Mouse (Mus musculus): ENCODE measurements around the gene Dcbld1. TPM values are rescaled to one million over a fixed set of nuclear protein-coding genes. Genes with fewer than 3 reads are reported as not detected.
"Not testable (repeated sequence)": the region's sequence is repeated elsewhere in the genome, so short reads cannot be mapped to it uniquely, and the experiment has no call there.

Dcbld1 gene
- polyA plus RNA-seq, 1 experiment from 2014 or later, result 8.0 TPM

GRCm38 (mm10) chr10:52268879-52269278 lies 35.5 kb downstream of the Dcbld1 start:
- no peak overlapping the region for H3K4me3 ChIP-seq
- no peak overlapping the region for H3K9ac ChIP-seq
- no peaks in the 10 kb centered on the region for H3K9me3 ChIP-seq
- peaks cover 4% of the 10 kb centered on the region; the same call in 1 of the 2 replicates for H3K4me1 ChIP-seq
- H3K27ac ChIP-seq (replicated peaks), result no peak overlapping the region
- ATAC-seq (ENCODE audit: extremely low read depth, insufficient number of reproducible peaks, low FRiP score, low TSS enrichment), result no peak
- no peak overlapping the region for H3K4me2 ChIP-seq
- H3K27me3 ChIP-seq (replicated peaks), result no peaks in the 10 kb centered on the region
- WGBS, result 69% methylated on average over 5 of the region's 5 CpGs
- peaks cover 11% of the 10 kb centered on the region for H3K36me3 ChIP-seq

GRCm38 (mm10) chr10:52271385-52271784 lies 38.0 kb downstream of the Dcbld1 start:
- H3K27ac ChIP-seq (replicated peaks), result no peak overlapping the region
- 0 out of 2 replicates have a peak, but pooled peaks cover 3% of the 10 kb centered on the region for H3K36me3 ChIP-seq
- H3K9ac ChIP-seq, result no peak overlapping the region
- no peaks in the 10 kb centered on the region for H3K27me3 ChIP-seq (replicated peaks)
- no peaks in the 10 kb centered on the region for H3K9me3 ChIP-seq
- H3K4me3 ChIP-seq, result no peak overlapping the region
- no peak overlapping the region for H3K4me2 ChIP-seq
- 58% methylated on average over 5 of the region's 5 CpGs for WGBS
- no peak for ATAC-seq (ENCODE audit: extremely low read depth, insufficient number of reproducible peaks, low FRiP score, low TSS enrichment)
- H3K4me1 ChIP-seq, result peaks cover 19% of the 10 kb centered on the region

DNA sequence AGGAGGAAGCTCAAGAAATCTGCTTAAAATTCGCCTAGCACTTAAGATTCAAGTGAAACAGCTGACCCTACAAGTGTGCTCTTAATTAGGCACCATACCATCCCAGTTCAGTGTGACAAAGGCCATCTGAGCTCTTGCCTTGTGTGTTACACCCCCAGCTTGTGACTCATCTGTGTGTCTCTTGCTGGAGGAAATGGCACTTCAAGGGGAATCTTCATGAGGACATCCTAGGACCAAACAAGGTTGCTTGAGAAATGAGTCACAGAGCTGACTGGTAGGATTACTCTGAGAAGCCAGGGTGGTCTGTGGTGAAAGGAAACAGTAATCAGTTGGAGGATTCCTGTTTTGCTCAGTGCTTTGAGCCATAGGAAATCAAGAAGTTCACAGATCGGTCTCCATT lies 39.6 kb downstream of the Dcbld1 start:
- Histone ChIP-seq H3K27me3 (replicated peaks) (no peaks in the 10 kb centered on the region), H3K4me3 (no peak overlapping the region), H3K4me2 (no peak overlapping the region), H3K9ac (no peak overlapping the region), H3K9me3 (no peaks in the 10 kb centered on the region), H3K27ac (replicated peaks) (no peak overlapping the region), H3K36me3 (no peaks in the 10 kb centered on the region), H3K4me1 (peaks cover 21% of the 10 kb centered on the region)
- WGBS, result 44% methylated on average over 2 of the region's 2 CpGs
- ATAC-seq (ENCODE audit: extremely low read depth, insufficient number of reproducible peaks, low FRiP score, low TSS enrichment), result no peak

DNA sequence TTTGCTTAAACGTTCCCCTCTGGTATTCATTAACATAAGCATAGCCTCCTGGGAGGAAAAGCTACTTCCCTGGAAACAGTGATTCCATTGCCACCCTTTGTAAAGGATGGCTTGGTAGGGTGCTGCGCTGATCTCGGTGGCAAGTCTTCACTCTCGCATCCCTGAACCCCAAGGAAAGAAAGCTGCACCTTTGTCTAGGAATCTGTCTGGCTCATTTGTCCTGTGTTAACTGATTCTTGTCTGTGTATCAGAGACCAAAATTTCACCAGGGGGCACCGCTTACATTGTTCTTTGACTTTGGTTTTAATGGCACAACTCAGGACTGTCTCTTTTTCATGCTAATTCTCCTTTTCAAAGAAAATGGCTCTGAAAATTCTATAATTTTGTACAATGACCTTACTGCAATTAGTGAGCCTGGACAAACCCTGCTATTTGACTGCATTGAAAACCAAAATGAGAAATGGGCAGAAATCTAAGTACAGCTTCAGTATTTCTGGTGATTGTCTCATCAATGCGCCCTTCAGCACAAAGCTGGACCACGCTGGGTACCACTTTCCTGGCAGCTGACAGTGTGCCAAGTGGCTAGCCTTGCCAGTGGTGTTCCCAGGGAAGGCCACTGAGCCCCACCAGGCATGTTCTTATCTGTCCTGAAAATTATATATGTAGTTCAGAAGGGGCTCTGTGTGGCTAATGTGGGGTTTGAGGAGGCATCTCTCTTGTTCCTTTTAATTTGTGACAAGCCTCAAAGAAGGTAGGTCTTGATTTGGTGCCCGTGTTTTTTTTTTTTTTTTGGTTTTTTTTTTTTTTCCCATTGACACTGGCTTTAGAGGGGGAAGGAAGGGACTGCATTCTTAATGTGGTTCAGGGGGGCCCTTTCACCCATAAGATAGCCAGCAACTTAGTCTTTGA lies 40.8 kb downstream of the Dcbld1 start:
- Histone ChIP-seq H3K9ac (no peak overlapping the region), H3K4me1 (peaks cover 29% of the 10 kb centered on the region), H3K27ac (replicated peaks) (no peak overlapping the region), H3K27me3 (replicated peaks) (no peaks in the 10 kb centered on the region), H3K36me3 (no peaks in the 10 kb centered on the region), H3K9me3 (no peaks in the 10 kb centered on the region), H3K4me3 (no peak overlapping the region), H3K4me2 (peak overlapping the region; percentile 10; the same call in 1 of the 2 replicates)
- 48% methylated on average over 8 of the region's 8 CpGs for WGBS
- no peak for ATAC-seq (ENCODE audit: extremely low read depth, insufficient number of reproducible peaks, low FRiP score, low TSS enrichment)

DNA sequence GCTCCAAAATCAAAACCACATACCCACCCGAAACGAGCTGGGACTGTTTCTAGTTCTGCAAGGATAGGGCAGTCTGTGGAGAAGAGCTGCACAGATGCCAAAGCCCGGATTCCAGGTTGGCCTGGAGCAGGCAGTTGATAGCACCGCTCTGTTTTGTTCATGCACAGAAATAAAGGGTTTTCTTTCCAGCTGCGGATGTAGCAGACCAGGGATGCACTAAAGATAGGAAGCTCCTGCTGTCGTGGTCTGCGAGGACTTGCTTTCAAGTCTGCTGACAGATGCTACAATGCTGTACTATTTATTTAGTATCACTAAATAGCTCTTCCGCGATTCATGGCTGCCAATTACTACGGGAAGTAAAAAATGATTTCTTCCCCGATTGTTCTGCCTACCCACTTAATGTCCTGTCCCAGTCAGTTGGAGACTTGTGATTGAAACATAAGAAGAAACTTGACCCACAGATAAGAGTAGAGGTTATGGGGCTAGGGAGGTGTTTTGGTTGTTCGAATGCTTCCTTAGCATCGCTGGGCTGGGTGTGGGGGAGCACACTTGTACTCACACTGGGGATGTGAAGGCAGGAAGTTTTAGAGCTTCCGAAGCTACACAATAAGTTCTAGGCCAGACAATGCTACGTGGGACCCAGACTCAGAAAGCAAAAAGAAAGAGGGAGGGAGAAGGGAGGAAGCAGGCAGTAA lies 41.6 kb downstream of the Dcbld1 start:
- no peaks in the 10 kb centered on the region for H3K27me3 ChIP-seq (replicated peaks)
- H3K9ac ChIP-seq, result no peak overlapping the region
- H3K4me2 ChIP-seq, result peak overlapping the region; percentile 10; the same call in 1 of the 2 replicates
- H3K4me3 ChIP-seq, result no peak overlapping the region
- H3K27ac ChIP-seq (replicated peaks), result 0 out of 2 replicates have a peak overlapping the region, but pooled peaks have one; percentile 32
- H3K4me1 ChIP-seq, result peaks cover 29% of the 10 kb centered on the region
- ATAC-seq (ENCODE audit: extremely low read depth, insufficient number of reproducible peaks, low FRiP score, low TSS enrichment), result no peak
- WGBS, result 42% methylated on average over 15 of the region's 15 CpGs
- H3K9me3 ChIP-seq, result no peaks in the 10 kb centered on the region
- H3K36me3 ChIP-seq, result no peaks in the 10 kb centered on the region

DNA sequence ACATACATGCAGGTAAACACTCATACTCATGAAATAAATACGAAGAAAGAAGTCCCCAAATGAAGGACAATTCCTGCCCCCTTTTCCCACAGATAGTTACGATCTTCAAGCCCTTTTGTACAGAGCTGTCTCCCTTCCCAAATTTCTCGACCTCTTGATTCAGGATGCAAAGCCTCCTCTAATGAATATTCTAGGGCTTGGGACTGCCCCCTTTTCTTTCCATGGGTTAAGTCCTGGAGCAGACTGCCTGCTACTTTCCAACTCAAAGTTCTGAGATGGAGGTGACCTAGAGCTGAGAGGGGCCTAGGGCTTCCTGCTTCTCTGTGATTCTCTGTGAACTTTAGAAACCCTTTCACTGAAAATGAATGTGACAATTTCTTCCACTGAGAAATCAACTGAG lies 43.2 kb downstream of the Dcbld1 start:
- Histone ChIP-seq H3K9ac (no peak overlapping the region), H3K27me3 (replicated peaks) (no peaks in the 10 kb centered on the region), H3K4me1 (peaks cover 29% of the 10 kb centered on the region), H3K36me3 (no peaks in the 10 kb centered on the region), H3K4me2 (no peak overlapping the region), H3K27ac (replicated peaks) (no peak overlapping the region), H3K9me3 (no peaks in the 10 kb centered on the region), H3K4me3 (no peak overlapping the region)
- no peak for ATAC-seq (ENCODE audit: extremely low read depth, insufficient number of reproducible peaks, low FRiP score, low TSS enrichment)
- 86% methylated on average over 3 of the region's 3 CpGs for WGBS

- H3K27ac ChIP-seq (replicated peaks); H3K27me3 ChIP-seq (replicated peaks); H3K4me2 ChIP-seq; H3K9ac ChIP-seq; H3K36me3 ChIP-seq; H3K4me3 ChIP-seq; H3K9me3 ChIP-seq; ATAC-seq (ENCODE audit: extremely low read depth, insufficient number of reproducible peaks, low FRiP score, low TSS enrichment): not testable (repeated sequence)
- H3K4me1 ChIP-seq, result peaks cover 29% of the 10 kb centered on the region
- 80% methylated on average over 8 of the region's 8 CpGs for WGBS
These were observed 44.1 kb downstream of the Dcbld1 start for GRCm38 (mm10) chr10:52277564-52277963.

DNA sequence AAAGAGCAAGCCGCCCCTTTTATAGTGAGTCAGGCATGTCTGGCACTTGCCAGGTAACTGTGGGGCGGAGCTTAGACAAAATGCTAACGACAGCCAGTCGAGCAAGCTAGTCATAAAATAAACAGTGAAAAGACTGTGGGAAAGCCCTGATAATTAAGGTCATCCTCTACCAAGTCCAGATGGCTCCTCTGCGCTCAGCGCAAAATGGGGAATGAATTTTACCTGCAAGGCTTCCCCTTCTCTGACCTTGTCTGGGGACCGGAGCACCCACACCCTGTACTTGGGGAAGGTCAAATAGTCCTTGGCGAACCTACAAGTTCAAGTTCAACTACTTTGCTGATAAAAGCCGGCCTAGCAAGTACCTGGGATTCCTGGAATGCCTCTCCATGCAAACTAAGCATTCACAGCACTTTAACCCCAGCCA lies 44.6 kb downstream of the Dcbld1 start:
- no peak overlapping the region for H3K4me3 ChIP-seq
- WGBS, result 62% methylated on average over 9 of the region's 9 CpGs
- H3K27me3 ChIP-seq (replicated peaks), result no peaks in the 10 kb centered on the region
- peaks cover 26% of the 10 kb centered on the region for H3K4me1 ChIP-seq
- no peak overlapping the region for H3K9ac ChIP-seq
- no peak for ATAC-seq (ENCODE audit: extremely low read depth, insufficient number of reproducible peaks, low FRiP score, low TSS enrichment)
- no peak overlapping the region for H3K27ac ChIP-seq (replicated peaks)
- no peaks in the 10 kb centered on the region for H3K9me3 ChIP-seq
- no peaks in the 10 kb centered on the region for H3K36me3 ChIP-seq
- H3K4me2 ChIP-seq, result no peak overlapping the region

- H3K4me2 ChIP-seq, result no peak overlapping the region
These were observed 45.4 kb downstream of the Dcbld1 start for GRCm38 (mm10) chr10:52278866-52279265.

GRCm38 (mm10) chr10:52279876-52280275 lies 46.5 kb downstream of the Dcbld1 start:
- WGBS, result 66% methylated on average over 4 of the region's 4 CpGs
- Histone ChIP-seq H3K4me1 (peaks cover 15% of the 10 kb centered on the region), H3K4me2 (no peak overlapping the region), H3K36me3 (0 out of 2 replicates have a peak, but pooled peaks cover 2% of the 10 kb centered on the region), H3K27ac (replicated peaks) (no peak overlapping the region), H3K9me3 (no peaks in the 10 kb centered on the region), H3K9ac (no peak overlapping the region), H3K4me3 (no peak overlapping the region), H3K27me3 (replicated peaks) (no peaks in the 10 kb centered on the region)
- no peak for ATAC-seq (ENCODE audit: extremely low read depth, insufficient number of reproducible peaks, low FRiP score, low TSS enrichment)

More at GRCm38 (mm10) chr10:52278866-52279265, 45.4 kb downstream of the Dcbld1 start:
- H3K27me3 ChIP-seq (replicated peaks), result no peaks in the 10 kb centered on the region
- no peak overlapping the region for H3K4me3 ChIP-seq
- 35% methylated on average over 3 of the region's 3 CpGs for WGBS
- ATAC-seq (ENCODE audit: extremely low read depth, insufficient number of reproducible peaks, low FRiP score, low TSS enrichment), result no peak
- H3K9me3 ChIP-seq, result no peaks in the 10 kb centered on the region
- no peak overlapping the region for H3K27ac ChIP-seq (replicated peaks)
- peaks cover 24% of the 10 kb centered on the region for H3K4me1 ChIP-seq
- H3K9ac ChIP-seq, result no peak overlapping the region
- no peaks in the 10 kb centered on the region for H3K36me3 ChIP-seq

DNA sequence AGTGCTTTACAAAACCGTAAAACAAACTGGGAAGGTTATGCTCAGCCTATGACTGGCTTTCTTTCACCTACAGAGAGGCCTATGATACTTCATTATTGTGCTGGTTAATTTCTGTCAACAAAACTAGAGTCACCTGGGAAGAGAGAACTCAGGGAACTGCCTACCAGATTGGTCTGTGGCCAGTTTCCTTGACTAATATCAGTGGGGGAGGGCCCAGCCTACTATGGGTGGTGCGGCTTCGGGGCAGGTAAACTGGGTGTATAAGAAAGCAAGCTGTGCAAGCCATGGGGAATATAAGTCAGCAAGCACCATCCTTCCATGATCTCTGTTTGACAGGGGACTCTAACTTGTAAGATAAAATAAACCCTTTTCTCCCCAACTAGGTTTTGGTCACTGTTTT lies 47.2 kb downstream of the Dcbld1 start:
- H3K27me3 ChIP-seq (replicated peaks), result no peaks in the 10 kb centered on the region
- no peak overlapping the region for H3K4me3 ChIP-seq
- no peak for ATAC-seq (ENCODE audit: extremely low read depth, insufficient number of reproducible peaks, low FRiP score, low TSS enrichment)
- 86% methylated on average over 3 of the region's 3 CpGs for WGBS
- no peak overlapping the region for H3K9ac ChIP-seq
- peaks cover 10% of the 10 kb centered on the region for H3K4me1 ChIP-seq
- 0 out of 2 replicates have a peak, but pooled peaks cover 2% of the 10 kb centered on the region for H3K36me3 ChIP-seq
- H3K4me2 ChIP-seq, result no peak overlapping the region
- H3K27ac ChIP-seq (replicated peaks), result no peak overlapping the region
- H3K9me3 ChIP-seq, result no peaks in the 10 kb centered on the region
